Mouse (Mus musculus) midbrain, embryonic 14.5 days (tissue): ENCODE measurements at regions not wholly inside any gene's neighbourhood (a gene's known extent, or its start where the extent isn't known, plus 50 kb on each side); places are given as distances from the start of the nearest gene placed in this dataset.

Source experiments
- ATAC-seq: fragments of 200-750 bp; cut with Nextera tagmentation; 2 replicates; pipeline ENCODE4 v1.8.0; 2017; ENCODE audit warnings: moderate number of reproducible peaks, moderate library complexity; ENCODE audit not compliant: low FRiP score, low TSS enrichment
- DNase-seq: peaks from one replicate; pipeline ENCODE4 v3.0.0-alpha.2; 2015
- H3K27ac ChIP-seq: fragments of 300-500 bp; sonication (generic); replicated peaks from 2 replicates; pipeline ENCODE4 v1.5.1; 2014; ENCODE audit warnings: mild to moderate bottlenecking, low read depth, low read length, moderate library complexity
- H3K27me3 ChIP-seq: fragments of 300-500 bp; sonication (generic); 2 replicates; pipeline ENCODE4 v1.6.1; 2014; ENCODE audit warnings: low read length, control low read depth, mixed read lengths; ENCODE audit not compliant: control insufficient read depth, insufficient read depth
- H3K36me3 ChIP-seq: fragments of 300-500 bp; sonication (generic); 2 replicates; pipeline ENCODE4 v1.6.1; 2014; ENCODE audit warnings: low read length, control low read depth; ENCODE audit not compliant: control insufficient read depth, insufficient read depth
- H3K4me1 ChIP-seq: fragments of 300-500 bp; sonication (generic); 2 replicates; pipeline ENCODE4 v1.6.1; 2014; ENCODE audit warnings: mild to moderate bottlenecking, antibody characterized with exemption, low read length, control low read depth; ENCODE audit not compliant: control insufficient read depth, insufficient read depth
- H3K4me2 ChIP-seq: fragments of 300-500 bp; sonication (generic); 2 replicates; pipeline ENCODE4 v1.6.1; 2014; ENCODE audit warnings: mild to moderate bottlenecking, low read length, moderate library complexity
- H3K4me3 ChIP-seq: fragments of 300-500 bp; sonication (generic); replicated peaks from 2 replicates; pipeline ENCODE4 v1.5.1; 2014; ENCODE audit warnings: low read depth, low read length
- H3K9ac ChIP-seq: fragments of 300-500 bp; sonication (generic); replicated peaks from 2 replicates; pipeline ENCODE4 v1.6.1; 2014; ENCODE audit warnings: mild to moderate bottlenecking, low read length, moderate library complexity
- H3K9me3 ChIP-seq: fragments of 300-500 bp; sonication (generic); 2 replicates; pipeline ENCODE4 v1.6.1; 2016; ENCODE audit warnings: low read length, control low read depth, mixed read lengths; ENCODE audit not compliant: control insufficient read depth
- WGBS: fragments of 180-500 bp; shearing (Covaris S2); extraction: QIAGEN DNeasy Blood & Tissue Kit; methylation state at CpG from one replicate; pipeline ENCODE4 v1.1.7; 2014; 5-methylcytosine and 5-hydroxymethylcytosine counted together

DNA sequence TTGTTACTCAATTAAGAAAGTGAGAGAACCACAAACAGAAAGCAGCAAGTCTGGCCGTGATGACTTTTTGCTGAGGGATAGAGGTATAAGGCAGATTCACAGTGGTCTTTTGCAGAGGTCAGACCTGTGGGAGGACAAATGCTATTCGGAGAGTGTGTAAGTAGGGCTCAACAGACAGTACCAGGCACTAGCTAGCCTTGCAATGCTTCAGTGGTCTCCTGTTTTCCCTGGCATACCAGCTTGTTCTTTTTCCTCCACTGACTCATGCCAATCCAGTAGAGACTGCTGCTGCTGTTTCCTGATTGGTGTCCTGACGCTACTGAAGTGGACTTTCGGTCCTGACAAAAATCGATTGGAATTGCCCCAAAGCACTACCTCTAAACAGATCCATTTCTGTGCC is 166.4 kb downstream of the Tlr4 start:
- Histone ChIP-seq H3K4me2 (no peak overlapping the region), H3K9me3 (no peaks in the 10 kb centered on the region), H3K27ac (no peak overlapping the region), H3K27me3 (no peaks in the 10 kb centered on the region), H3K4me3 (no peak overlapping the region), H3K9ac (no peak overlapping the region), H3K4me1 (no peaks in the 10 kb centered on the region), H3K36me3 (no peaks in the 10 kb centered on the region)
- ATAC-seq (no peak), DNase-seq (no peak)
- WGBS = 87% methylated on average over 5 of the region's 5 CpGs

DNA sequence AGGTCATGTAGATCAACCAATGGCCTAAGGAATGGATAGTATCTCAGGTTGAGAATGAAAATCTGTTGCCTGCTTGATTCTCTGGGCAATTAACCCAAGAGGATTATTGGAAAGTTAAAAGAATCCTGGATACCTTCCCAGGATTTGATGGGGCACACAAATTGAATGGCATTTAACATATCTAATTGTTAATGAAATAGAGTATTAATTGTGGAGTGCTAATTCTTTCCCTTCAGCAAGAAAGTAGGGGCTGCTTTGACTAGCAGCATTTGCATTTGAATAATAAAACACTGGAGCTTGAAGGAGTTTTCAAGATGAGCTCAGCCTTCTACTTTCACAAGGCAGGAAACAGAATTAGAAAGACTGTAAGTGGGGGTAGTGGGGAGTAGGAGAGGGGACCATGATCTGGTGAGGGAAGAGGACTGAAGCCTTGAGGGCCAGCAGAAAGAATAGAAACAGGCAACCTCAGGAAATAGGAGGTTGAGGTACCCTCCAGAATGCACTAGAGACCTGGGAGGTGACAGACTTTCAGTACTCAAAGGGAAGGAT is 178.9 kb downstream of the Tlr4 start:
- ATAC-seq = no peak
- no peaks in the 10 kb centered on the region for H3K9me3 ChIP-seq
- H3K36me3 ChIP-seq = no peaks in the 10 kb centered on the region
- H3K27ac ChIP-seq = no peak overlapping the region
- no peak overlapping the region for H3K4me2 ChIP-seq
- H3K9ac ChIP-seq = no peak overlapping the region
- no peak for DNase-seq
- H3K27me3 ChIP-seq = no peaks in the 10 kb centered on the region
- no peaks in the 10 kb centered on the region for H3K4me1 ChIP-seq
- H3K4me3 ChIP-seq = no peak overlapping the region

DNA sequence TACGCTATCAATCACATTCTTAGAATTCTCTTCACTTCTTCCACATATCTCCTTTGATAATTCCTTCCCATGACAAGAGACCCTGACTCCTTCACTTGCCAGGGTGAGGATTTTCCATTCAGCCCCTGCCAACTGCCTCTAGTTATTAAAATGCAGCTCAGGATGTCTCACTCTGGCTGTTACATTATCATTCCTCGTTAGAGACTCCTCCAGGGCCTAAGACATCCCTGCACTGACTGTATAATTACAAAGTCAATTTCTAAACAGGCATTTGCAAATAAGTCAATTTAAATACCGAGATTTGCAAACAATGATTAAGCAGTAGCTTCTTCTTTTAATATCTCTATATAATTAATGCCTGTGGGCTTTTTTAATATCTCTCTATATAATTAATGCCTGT is 184.3 kb downstream of the Tlr4 start:
- H3K27me3 ChIP-seq = no peaks in the 10 kb centered on the region
- no peaks in the 10 kb centered on the region for H3K4me1 ChIP-seq
- no peak overlapping the region for H3K4me3 ChIP-seq
- no peaks in the 10 kb centered on the region for H3K9me3 ChIP-seq
- no peak overlapping the region for H3K27ac ChIP-seq
- peak; percentile 31 for DNase-seq
- H3K9ac ChIP-seq = no peak overlapping the region
- peak; percentile 53; the same call in 1 of the 2 replicates for ATAC-seq
- WGBS = 46% methylated on average over 3 of the region's 3 CpGs
- H3K4me2 ChIP-seq = no peak overlapping the region
- H3K36me3 ChIP-seq = no peaks in the 10 kb centered on the region

DNA sequence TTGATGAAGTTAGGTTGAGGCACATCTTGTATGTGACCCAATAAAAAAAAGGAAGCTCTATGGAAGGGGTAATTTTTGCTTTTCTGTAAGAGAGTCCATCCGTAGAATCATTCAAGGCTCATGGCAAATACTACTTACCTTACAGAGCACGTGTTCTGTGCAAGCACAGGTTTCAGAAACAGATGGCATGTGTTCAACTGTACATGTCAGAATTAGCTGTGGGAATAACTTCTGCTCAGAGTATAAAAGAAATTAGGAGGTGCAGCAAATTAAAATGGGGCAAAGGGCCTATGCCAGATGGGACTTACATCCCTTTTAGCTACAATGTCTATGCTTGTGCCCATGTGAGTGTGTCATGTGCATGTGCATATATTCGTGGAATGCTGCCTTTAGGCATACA is 216.7 kb downstream of the Tlr4 start:
- WGBS = 70% methylated on average over 3 of the region's 3 CpGs
- Histone ChIP-seq H3K9me3 (no peaks in the 10 kb centered on the region), H3K9ac (no peak overlapping the region), H3K36me3 (no peaks in the 10 kb centered on the region), H3K4me2 (no peak overlapping the region), H3K4me3 (no peak overlapping the region), H3K4me1 (no peaks in the 10 kb centered on the region), H3K27me3 (no peaks in the 10 kb centered on the region), H3K27ac (no peak overlapping the region)
- peak; percentile 17 for DNase-seq
- no peak for ATAC-seq
